Mouse (Mus musculus): ENCODE measurements around the gene Zfp804b. TPM values are rescaled to one million over a fixed set of nuclear protein-coding genes. Genes with fewer than 3 reads are reported as not detected.
"Not testable (repeated sequence)": the region's sequence is repeated elsewhere in the genome, so short reads cannot be mapped to it uniquely, and the experiment has no call there.

Gene Zfp804b
- not detected in 2 replicates for polyA plus RNA-seq (2011; ENCODE audit: insufficient read depth, insufficient read length, low replicate concordance, missing spikeins)

GRCm38 (mm10) chr5:7344145-7345010 is at the start of gene Zfp804b:
Gene Zfp804b (minus strand): TSS chr5:7344756.
- 3% methylated on average over 50 of the region's 50 CpGs for WGBS
- TF ChIP-seq POLR2A (IDR thresholded peaks at IDR 0.05; ENCODE audit: borderline replicate concordance, control insufficient read depth, low read depth, low read length) (no peak), CTCF (IDR thresholded peaks at IDR 0.05; ENCODE audit: control insufficient read depth, insufficient read depth, low read length) (no peak)
- Histone ChIP-seq H3K4me1 (ENCODE audit: control insufficient read depth, insufficient read depth, low read length) (no peaks in the 10 kb centered on the region), H3K4me3 (replicated peaks; ENCODE audit: control insufficient read depth, low read depth, low read length) (no peak within 1 kb of the TSS), H3K27ac (ENCODE audit: control insufficient read depth, insufficient read depth, low read depth, low read length, poor library complexity) (no peak within 1 kb of the TSS)

- 88% methylated on average over 1 of the region's 1 CpGs for WGBS
- not testable (repeated sequence) for H3K27ac ChIP-seq (ENCODE audit: control insufficient read depth, insufficient read depth, low read depth, low read length, poor library complexity); H3K4me1 ChIP-seq (ENCODE audit: control insufficient read depth, insufficient read depth, low read length); H3K4me3 ChIP-seq (replicated peaks; ENCODE audit: control insufficient read depth, low read depth, low read length)
These were observed 20.1 kb upstream of the Zfp804b start for GRCm38 (mm10) chr5:7364616-7365015.

- Histone ChIP-seq H3K27ac (ENCODE audit: control insufficient read depth, insufficient read depth, low read depth, low read length, poor library complexity) (no peak overlapping the region), H3K4me3 (replicated peaks; ENCODE audit: control insufficient read depth, low read depth, low read length) (no peak overlapping the region), H3K4me1 (ENCODE audit: control insufficient read depth, insufficient read depth, low read length) (no peaks in the 10 kb centered on the region)
- 1% methylated on average over 11 of the region's 11 CpGs for whole genome bisulfite sequencing
- TF ChIP-seq POLR2A (IDR thresholded peaks at IDR 0.05; ENCODE audit: borderline replicate concordance, control insufficient read depth, low read depth, low read length) = no peak
- no peak for TF ChIP-seq CTCF (IDR thresholded peaks at IDR 0.05; ENCODE audit: control insufficient read depth, insufficient read depth, low read length)
These were observed 444 bp upstream of the Zfp804b start for GRCm38 (mm10) chr5:7345011-7345389.

DNA sequence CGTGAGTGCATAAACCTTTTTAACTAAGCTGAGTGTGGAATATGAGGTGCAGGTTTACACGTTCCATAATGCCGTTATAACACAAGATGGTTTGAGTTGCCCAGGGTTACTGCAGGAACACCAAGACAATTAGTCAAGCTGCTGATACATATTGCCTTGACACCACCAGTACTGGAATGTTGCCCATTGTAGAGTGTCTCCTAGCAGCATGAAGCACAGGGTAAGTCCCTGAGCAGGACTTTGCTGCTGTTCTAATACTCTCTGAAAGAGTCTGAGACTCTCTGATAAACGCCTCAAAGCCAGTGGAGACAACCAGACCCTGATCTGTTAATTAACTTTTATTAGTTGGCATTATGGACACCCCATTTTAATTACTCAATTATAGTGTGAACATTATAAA is 19.0 kb downstream of the Zfp804b start:
- TF ChIP-seq POLR2A (IDR thresholded peaks at IDR 0.05; ENCODE audit: borderline replicate concordance, control insufficient read depth, low read depth, low read length) (no peak), CTCF (IDR thresholded peaks at IDR 0.05; ENCODE audit: control insufficient read depth, insufficient read depth, low read length) (no peak)
- no peak overlapping the region for H3K4me3 ChIP-seq (replicated peaks; ENCODE audit: control insufficient read depth, low read depth, low read length)
- no peak overlapping the region for H3K27ac ChIP-seq (ENCODE audit: control insufficient read depth, insufficient read depth, low read depth, low read length, poor library complexity)
- 72% methylated on average over 4 of the region's 4 CpGs for WGBS
- H3K4me1 ChIP-seq (ENCODE audit: control insufficient read depth, insufficient read depth, low read length) = no peaks in the 10 kb centered on the region

DNA sequence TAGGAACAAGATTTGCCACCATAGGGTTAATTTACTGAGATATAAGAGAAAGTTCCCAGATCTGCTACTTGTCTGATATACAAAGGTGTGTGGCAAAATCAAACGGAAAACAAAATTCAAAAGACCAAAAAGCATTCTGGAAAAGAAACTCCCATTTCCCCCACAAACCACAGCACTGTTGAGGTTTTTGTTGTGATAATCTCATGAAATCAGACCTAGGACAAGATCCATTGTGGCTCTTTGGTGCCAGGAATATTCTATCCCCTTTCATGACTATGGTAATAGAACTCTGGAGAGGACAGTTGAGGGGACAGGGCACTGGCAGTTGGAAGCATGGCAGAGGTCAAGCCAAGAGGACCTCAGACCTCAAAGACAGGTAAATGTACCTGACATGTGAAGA is 40.7 kb downstream of the Zfp804b start, which contains the start of gene Tex47:
Gene Tex47, plus strand, starts transcription at position 301 of the 400 bp plus-strand sequence.
- Histone ChIP-seq H3K4me1 (ENCODE audit: control insufficient read depth, insufficient read depth, low read length) (no peaks in the 10 kb centered on the region), H3K4me3 (replicated peaks; ENCODE audit: control insufficient read depth, low read depth, low read length) (no peak within 1 kb of the TSS), H3K27ac (ENCODE audit: control insufficient read depth, insufficient read depth, low read depth, low read length, poor library complexity) (no peak within 1 kb of the TSS)
- WGBS = 62% methylated on average over 1 of the region's 1 CpGs
- TF ChIP-seq CTCF (IDR thresholded peaks at IDR 0.05; ENCODE audit: control insufficient read depth, insufficient read depth, low read length) = no peak
- TF ChIP-seq POLR2A (IDR thresholded peaks at IDR 0.05; ENCODE audit: borderline replicate concordance, control insufficient read depth, low read depth, low read length) = no peak

DNA sequence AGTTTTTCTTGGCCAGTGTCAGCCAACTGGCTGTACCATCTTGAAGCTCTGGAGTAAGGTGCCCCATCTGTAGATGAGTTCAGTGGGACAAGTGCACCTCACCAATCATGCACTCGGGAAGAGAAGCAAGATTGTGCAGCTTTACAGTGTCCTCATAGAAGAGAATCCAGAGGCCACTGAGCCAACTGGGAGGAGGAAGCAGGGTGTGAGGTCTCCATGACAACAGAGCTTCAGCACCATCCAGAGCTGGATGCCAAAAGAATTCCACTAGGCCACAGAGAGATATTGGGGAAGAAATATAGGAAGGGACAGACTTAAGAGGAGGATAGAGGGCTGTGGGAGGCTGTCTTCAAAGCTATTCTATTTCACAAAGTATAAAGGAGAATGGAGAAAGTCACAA is 41.6 kb downstream of the Zfp804b start:
- Histone ChIP-seq H3K27ac (ENCODE audit: control insufficient read depth, insufficient read depth, low read depth, low read length, poor library complexity) (no peak overlapping the region), H3K4me1 (ENCODE audit: control insufficient read depth, insufficient read depth, low read length) (no peaks in the 10 kb centered on the region), H3K4me3 (replicated peaks; ENCODE audit: control insufficient read depth, low read depth, low read length) (no peak overlapping the region)
- 74% methylated on average over 1 of the region's 1 CpGs for WGBS
- TF ChIP-seq CTCF (IDR thresholded peaks at IDR 0.05; ENCODE audit: control insufficient read depth, insufficient read depth, low read length) (no peak), POLR2A (IDR thresholded peaks at IDR 0.05; ENCODE audit: borderline replicate concordance, control insufficient read depth, low read depth, low read length) (no peak)

DNA sequence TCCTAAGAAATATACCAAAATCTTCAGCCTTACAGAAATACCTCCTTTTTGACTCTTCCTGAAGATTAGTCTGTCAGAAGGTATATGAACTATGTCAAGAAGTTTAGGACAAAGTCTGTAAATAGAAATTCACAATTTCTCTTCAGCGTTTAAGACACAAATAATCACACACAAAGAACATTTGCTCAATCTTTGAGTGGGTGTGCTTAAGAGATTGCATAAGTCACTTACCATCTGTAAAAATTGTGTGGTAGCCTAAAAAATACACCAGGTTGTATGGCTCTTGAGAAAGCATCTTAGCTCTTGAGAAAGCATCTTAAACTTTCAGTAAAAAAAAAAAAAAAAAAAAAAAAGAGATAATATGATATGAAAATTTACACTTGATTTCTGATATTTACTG is 60.2 kb downstream of the Zfp804b start:
- no peak overlapping the region for H3K4me3 ChIP-seq (replicated peaks; ENCODE audit: control insufficient read depth, low read depth, low read length)
- TF ChIP-seq CTCF (IDR thresholded peaks at IDR 0.05; ENCODE audit: control insufficient read depth, insufficient read depth, low read length) = no peak
- TF ChIP-seq POLR2A (IDR thresholded peaks at IDR 0.05; ENCODE audit: borderline replicate concordance, control insufficient read depth, low read depth, low read length) = no peak
- WGBS = 83% methylated on average over 1 of the region's 1 CpGs
- no peaks in the 10 kb centered on the region for H3K4me1 ChIP-seq (ENCODE audit: control insufficient read depth, insufficient read depth, low read length)
- no peak overlapping the region for H3K27ac ChIP-seq (ENCODE audit: control insufficient read depth, insufficient read depth, low read depth, low read length, poor library complexity)

- Histone ChIP-seq H3K27ac (ENCODE audit: control insufficient read depth, insufficient read depth, low read depth, low read length, poor library complexity) (no peak overlapping the region), H3K4me3 (replicated peaks; ENCODE audit: control insufficient read depth, low read depth, low read length) (no peak overlapping the region), H3K4me1 (ENCODE audit: control insufficient read depth, insufficient read depth, low read length) (no peaks in the 10 kb centered on the region)
- TF ChIP-seq CTCF (IDR thresholded peaks at IDR 0.05; ENCODE audit: control insufficient read depth, insufficient read depth, low read length) (no peak), POLR2A (IDR thresholded peaks at IDR 0.05; ENCODE audit: borderline replicate concordance, control insufficient read depth, low read depth, low read length) (no peak)
- WGBS = 73% methylated on average over 7 of the region's 7 CpGs
These were observed 67.7 kb downstream of the Zfp804b start for GRCm38 (mm10) chr5:7276659-7277455.
